Mouse (Mus musculus): ENCODE data around the gene Rhbg. TPM values are rescaled to one million over a fixed set of nuclear protein-coding genes. Genes with fewer than 3 reads are reported as not detected.

Gene Rhbg
- polyA plus RNA-seq, 1 experiment from 2014 or later = 20.1 TPM

GRCm38 (mm10) chr3:88215553-88216004 is 38.9 kb downstream of the Rhbg start:
- no peak for ATAC-seq (ENCODE audit: insufficient number of reproducible peaks, low FRiP score, low TSS enrichment, low read depth)
- H3K27me3 ChIP-seq = peaks cover 96% of the 10 kb centered on the region
- H3K36me3 ChIP-seq = no peaks in the 10 kb centered on the region
- no peaks in the 10 kb centered on the region for H3K9me3 ChIP-seq (replicated peaks)
- H3K4me3 ChIP-seq (replicated peaks) = peak overlapping the region; percentile 28
- peak overlapping the region; percentile 43 for H3K4me2 ChIP-seq (replicated peaks)
- no peak overlapping the region for H3K27ac ChIP-seq (replicated peaks)
- H3K4me1 ChIP-seq = peaks cover 21% of the 10 kb centered on the region
- no peak overlapping the region for H3K9ac ChIP-seq
- under 1% methylated on average over 23 of the region's 23 CpGs for WGBS

GRCm38 (mm10) chr3:88214971-88215552 is 39.4 kb downstream of the Rhbg start:
- H3K4me3 ChIP-seq (replicated peaks) = peak overlapping the region; percentile 28
- no peak overlapping the region for H3K9ac ChIP-seq

GRCm38 (mm10) chr3:88214197-88214938 is 40.1 kb downstream of the Rhbg start:
- Histone ChIP-seq H3K36me3 (no peaks in the 10 kb centered on the region), H3K9me3 (replicated peaks) (no peaks in the 10 kb centered on the region), H3K27me3 (peaks cover 96% of the 10 kb centered on the region), H3K4me1 (peaks cover 21% of the 10 kb centered on the region), H3K4me2 (replicated peaks) (peak overlapping the region; percentile 43), H3K4me3 (replicated peaks) (peak overlapping the region; percentile 28; the same call in 1 of the 2 replicates), H3K9ac (no peak overlapping the region), H3K27ac (replicated peaks) (no peak overlapping the region)
- WGBS = 2% methylated on average over 42 of the region's 42 CpGs
- no peak for ATAC-seq (ENCODE audit: insufficient number of reproducible peaks, low FRiP score, low TSS enrichment, low read depth)

More at GRCm38 (mm10) chr3:88214971-88215552, 39.4 kb downstream of the Rhbg start:
- H3K9me3 ChIP-seq (replicated peaks) = no peaks in the 10 kb centered on the region
- H3K27me3 ChIP-seq = peaks cover 96% of the 10 kb centered on the region
- WGBS = 1% methylated on average over 48 of the region's 48 CpGs
- H3K4me2 ChIP-seq (replicated peaks) = peak overlapping the region; percentile 43
- no peaks in the 10 kb centered on the region for H3K36me3 ChIP-seq
- H3K27ac ChIP-seq (replicated peaks) = no peak overlapping the region
- no peak for ATAC-seq (ENCODE audit: insufficient number of reproducible peaks, low FRiP score, low TSS enrichment, low read depth)
- H3K4me1 ChIP-seq = peaks cover 21% of the 10 kb centered on the region

GRCm38 (mm10) chr3:88213019-88213418 is 41.5 kb downstream of the Rhbg start:
- WGBS = 1% methylated on average over 2 of the region's 2 CpGs
- H3K9ac ChIP-seq = no peak overlapping the region
- H3K4me3 ChIP-seq (replicated peaks) = no peak overlapping the region
- H3K27ac ChIP-seq (replicated peaks) = no peak overlapping the region
- peaks cover 96% of the 10 kb centered on the region for H3K27me3 ChIP-seq
- no peak overlapping the region for H3K4me2 ChIP-seq (replicated peaks)
- no peak for ATAC-seq (ENCODE audit: insufficient number of reproducible peaks, low FRiP score, low TSS enrichment, low read depth)
- H3K9me3 ChIP-seq (replicated peaks) = no peaks in the 10 kb centered on the region
- H3K4me1 ChIP-seq = peaks cover 21% of the 10 kb centered on the region
- no peaks in the 10 kb centered on the region for H3K36me3 ChIP-seq

GRCm38 (mm10) chr3:88212356-88212755 is 42.2 kb downstream of the Rhbg start:
- no peak overlapping the region for H3K4me3 ChIP-seq (replicated peaks)
- H3K4me2 ChIP-seq (replicated peaks) = no peak overlapping the region
- no peak overlapping the region for H3K9ac ChIP-seq
- ATAC-seq (ENCODE audit: insufficient number of reproducible peaks, low FRiP score, low TSS enrichment, low read depth) = no peak
- peaks cover 98% of the 10 kb centered on the region for H3K27me3 ChIP-seq
- H3K9me3 ChIP-seq (replicated peaks) = no peaks in the 10 kb centered on the region
- no peaks in the 10 kb centered on the region for H3K36me3 ChIP-seq
- no peak overlapping the region for H3K27ac ChIP-seq (replicated peaks)
- 7% methylated on average over 1 of the region's 1 CpGs for WGBS
- peaks cover 21% of the 10 kb centered on the region for H3K4me1 ChIP-seq

- no peak for ATAC-seq (ENCODE audit: insufficient number of reproducible peaks, low FRiP score, low TSS enrichment, low read depth)
- WGBS = 3% methylated on average over 2 of the region's 2 CpGs
- Histone ChIP-seq H3K27me3 (peaks cover 98% of the 10 kb centered on the region), H3K9ac (no peak overlapping the region), H3K27ac (replicated peaks) (no peak overlapping the region), H3K9me3 (replicated peaks) (no peaks in the 10 kb centered on the region), H3K4me1 (peaks cover 17% of the 10 kb centered on the region), H3K4me2 (replicated peaks) (no peak overlapping the region), H3K36me3 (no peaks in the 10 kb centered on the region), H3K4me3 (replicated peaks) (no peak overlapping the region)
Measured at GRCm38 (mm10) chr3:88210918-88211317, 43.6 kb downstream of the Rhbg start.

GRCm38 (mm10) chr3:88210121-88210520 is 44.4 kb downstream of the Rhbg start:
- ATAC-seq (ENCODE audit: insufficient number of reproducible peaks, low FRiP score, low TSS enrichment, low read depth) = no peak
- WGBS = 12% methylated on average over 2 of the region's 2 CpGs
- Histone ChIP-seq H3K27ac (replicated peaks) (no peak overlapping the region), H3K9ac (no peak overlapping the region), H3K27me3 (peaks cover 98% of the 10 kb centered on the region), H3K4me1 (peaks cover 9% of the 10 kb centered on the region), H3K9me3 (replicated peaks) (no peaks in the 10 kb centered on the region), H3K4me2 (replicated peaks) (no peak overlapping the region), H3K36me3 (no peaks in the 10 kb centered on the region), H3K4me3 (replicated peaks) (no peak overlapping the region)

GRCm38 (mm10) chr3:88209306-88209705 is 45.2 kb downstream of the Rhbg start:
- Histone ChIP-seq H3K4me3 (replicated peaks) (no peak overlapping the region), H3K4me1 (peaks cover 1% of the 10 kb centered on the region), H3K27ac (replicated peaks) (no peak overlapping the region), H3K27me3 (peaks cover 98% of the 10 kb centered on the region), H3K36me3 (no peaks in the 10 kb centered on the region), H3K4me2 (replicated peaks) (no peak overlapping the region), H3K9me3 (replicated peaks) (no peaks in the 10 kb centered on the region), H3K9ac (no peak overlapping the region)
- WGBS = 1% methylated on average over 6 of the region's 6 CpGs
- no peak for ATAC-seq (ENCODE audit: insufficient number of reproducible peaks, low FRiP score, low TSS enrichment, low read depth)

- Histone ChIP-seq H3K9me3 (replicated peaks) (no peaks in the 10 kb centered on the region), H3K4me1 (no peaks in the 10 kb centered on the region), H3K4me2 (replicated peaks) (no peak overlapping the region), H3K36me3 (no peaks in the 10 kb centered on the region), H3K9ac (no peak overlapping the region), H3K27me3 (peaks cover 98% of the 10 kb centered on the region), H3K4me3 (replicated peaks) (no peak overlapping the region), H3K27ac (replicated peaks) (no peak overlapping the region)
- WGBS = 9% methylated on average over 3 of the region's 3 CpGs
- ATAC-seq (ENCODE audit: insufficient number of reproducible peaks, low FRiP score, low TSS enrichment, low read depth) = no peak
Measured at GRCm38 (mm10) chr3:88208226-88208720, 46.2 kb downstream of the Rhbg start.

GRCm38 (mm10) chr3:88207451-88208100 is 46.9 kb downstream of the Rhbg start:
- WGBS = 2% methylated on average over 15 of the region's 15 CpGs
- ATAC-seq (ENCODE audit: insufficient number of reproducible peaks, low FRiP score, low TSS enrichment, low read depth) = no peak
- peaks cover 99% of the 10 kb centered on the region for H3K27me3 ChIP-seq
- no peak overlapping the region for H3K9ac ChIP-seq
- no peak overlapping the region for H3K27ac ChIP-seq (replicated peaks)
- H3K4me1 ChIP-seq = no peaks in the 10 kb centered on the region
- H3K4me3 ChIP-seq (replicated peaks) = no peak overlapping the region
- no peaks in the 10 kb centered on the region for H3K36me3 ChIP-seq
- H3K4me2 ChIP-seq (replicated peaks) = no peak overlapping the region
- H3K9me3 ChIP-seq (replicated peaks) = no peaks in the 10 kb centered on the region

- Histone ChIP-seq H3K4me2 (replicated peaks) (no peak overlapping the region), H3K36me3 (no peaks in the 10 kb centered on the region), H3K27ac (replicated peaks) (no peak overlapping the region), H3K4me3 (replicated peaks) (no peak overlapping the region), H3K9me3 (replicated peaks) (no peaks in the 10 kb centered on the region), H3K9ac (no peak overlapping the region), H3K27me3 (peaks cover 99% of the 10 kb centered on the region), H3K4me1 (no peaks in the 10 kb centered on the region)
- 3% methylated on average over 14 of the region's 14 CpGs for WGBS
- no peak for ATAC-seq (ENCODE audit: insufficient number of reproducible peaks, low FRiP score, low TSS enrichment, low read depth)
Measured at GRCm38 (mm10) chr3:88206901-88207371, 47.6 kb downstream of the Rhbg start.
